8 mouse cellular contexts compared by ENCODE assay signal in the genomic region with DNA sequence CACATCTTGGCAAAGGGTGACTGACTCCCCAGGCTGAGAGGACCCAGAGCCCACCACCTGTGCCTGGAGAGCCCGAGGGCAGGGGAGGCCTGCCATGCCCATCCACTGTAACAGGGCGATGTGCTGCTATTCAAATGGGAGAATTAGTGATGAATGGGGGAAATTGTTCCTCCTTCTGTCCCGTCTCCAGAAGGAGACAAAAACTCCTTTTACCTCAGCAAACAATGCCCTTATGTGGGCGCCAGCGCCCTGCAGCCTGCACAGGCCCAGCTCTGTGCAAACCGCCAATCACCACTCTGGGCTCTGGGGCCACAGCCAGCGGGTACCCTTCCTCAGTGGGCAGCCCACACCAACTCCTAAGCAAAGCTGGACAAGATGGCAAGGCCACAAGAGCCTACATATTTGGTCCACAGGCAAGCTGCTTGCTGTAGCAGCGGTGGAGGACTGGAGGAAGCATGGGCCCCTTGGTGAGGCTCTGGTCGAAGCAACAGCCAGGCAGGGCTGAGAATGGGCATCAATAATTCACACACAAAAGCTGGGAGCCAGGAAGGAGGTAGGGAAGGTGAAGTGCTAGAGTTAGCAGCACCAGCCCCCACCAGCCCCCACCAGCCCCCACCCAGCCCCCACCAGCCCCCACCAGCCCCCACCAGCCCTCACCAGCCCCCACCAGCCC.
A peak's percentile ranks its signal among the peaks of the same experiment; 100 is the strongest.
DNase-seq lines count a peak whose midpoint lies in the region; ATAC-seq lines count a peak whose summit lies in the region.

No protein-coding gene starts in this region.

- no peak overlapping the region for H3K9ac ChIP-seq in kidney, embryonic 16.5 days (replicated peaks; ENCODE audit: low read length)
- H3K9ac ChIP-seq in embryonic facial prominence, embryonic 14.5 days (ENCODE audit: low read depth, low read length) = no peak overlapping the region
- H3K9ac ChIP-seq in neural tube, embryonic 14.5 days (replicated peaks; ENCODE audit: low read depth, low read length) = 0 out of 2 replicates have a peak overlapping the region, but pooled peaks have one; percentile 7

- DNase-seq in kidney, postnatal 14 days = no peak
- no peak for DNase-seq in embryonic facial prominence, embryonic 14.5 days (ENCODE audit: low spot score)
- peak; percentile 60 to 63 for DNase-seq in layer of hippocampus, postnatal 10 days (ENCODE audit: low spot score in 2 of 2)
- no peak for DNase-seq in thymus, postnatal 36 days
- no peak for DNase-seq in adrenal gland, postnatal 25 days
- no peak for DNase-seq in heart, adult 18-20 months

- H3K4me3 ChIP-seq in kidney, embryonic 16.5 days (ENCODE audit: low read length) = no peak overlapping the region
- H3K4me3 ChIP-seq in embryonic facial prominence, embryonic 14.5 days (ENCODE audit: low read depth, low read length) = no peak overlapping the region
- H3K4me3 ChIP-seq in neural tube, embryonic 14.5 days (ENCODE audit: low read depth, low read length) = no peak overlapping the region

- WGBS in kidney, embryonic 16.5 days = 73% methylated on average over 9 of the region's 9 CpGs
- WGBS in embryonic facial prominence, embryonic 14.5 days = 44% methylated on average over 9 of the region's 9 CpGs
- 9% methylated on average over 9 of the region's 9 CpGs for WGBS in neural tube, embryonic 14.5 days

- H3K36me3 ChIP-seq in kidney, embryonic 16.5 days (ENCODE audit: insufficient read depth, low read length) = peaks cover 9% of the 10 kb centered on the region; the same call in 1 of the 2 replicates
- peaks cover 37% of the 10 kb centered on the region for H3K36me3 ChIP-seq in embryonic facial prominence, embryonic 14.5 days (ENCODE audit: control insufficient read depth, insufficient read depth, low read length)
- peaks cover 15% of the 10 kb centered on the region for H3K36me3 ChIP-seq in neural tube, embryonic 14.5 days (ENCODE audit: control insufficient read depth, insufficient read depth, low read length)

- H3K4me2 ChIP-seq in kidney, embryonic 16.5 days (replicated peaks; ENCODE audit: low read depth, low read length) = no peak overlapping the region
- no peak overlapping the region for H3K4me2 ChIP-seq in embryonic facial prominence, embryonic 14.5 days (ENCODE audit: low read depth, low read length)
- H3K4me2 ChIP-seq in neural tube, embryonic 14.5 days (ENCODE audit: low read depth, low read length) = no peak overlapping the region

- H3K27me3 ChIP-seq in kidney, embryonic 16.5 days (ENCODE audit: insufficient read depth, low read length) = no peaks in the 10 kb centered on the region
- no peaks in the 10 kb centered on the region for H3K27me3 ChIP-seq in embryonic facial prominence, embryonic 14.5 days (replicated peaks; ENCODE audit: control insufficient read depth, insufficient read depth, low read length)
- no peaks in the 10 kb centered on the region for H3K27me3 ChIP-seq in neural tube, embryonic 14.5 days (ENCODE audit: control insufficient read depth, insufficient read depth, low read length)

- peak overlapping the region; percentile 41 for H3K27ac ChIP-seq in kidney, embryonic 16.5 days (ENCODE audit: low read length)
- H3K27ac ChIP-seq in embryonic facial prominence, embryonic 14.5 days (replicated peaks; ENCODE audit: low read depth, low read length) = peak overlapping the region; percentile 44; the same call in 1 of the 2 replicates
- H3K27ac ChIP-seq in neural tube, embryonic 14.5 days (ENCODE audit: low read depth, low read length) = peak overlapping the region; percentile 62

- H3K4me1 ChIP-seq in kidney, embryonic 16.5 days (ENCODE audit: insufficient read depth, low read length) = peaks cover 35% of the 10 kb centered on the region
- H3K4me1 ChIP-seq in embryonic facial prominence, embryonic 14.5 days (ENCODE audit: control insufficient read depth, insufficient read depth, low read length) = 0 out of 2 replicates have a peak, but pooled peaks cover 12% of the 10 kb centered on the region
- peaks cover 30% of the 10 kb centered on the region for H3K4me1 ChIP-seq in neural tube, embryonic 14.5 days (ENCODE audit: control insufficient read depth, insufficient read depth, low read length)

- no peaks in the 10 kb centered on the region for H3K9me3 ChIP-seq in kidney, embryonic 16.5 days (ENCODE audit: low read length)
- no peaks in the 10 kb centered on the region for H3K9me3 ChIP-seq in embryonic facial prominence, embryonic 14.5 days (ENCODE audit: control insufficient read depth, low read length)
- no peaks in the 10 kb centered on the region for H3K9me3 ChIP-seq in neural tube, embryonic 14.5 days (ENCODE audit: control insufficient read depth, low read length)

- ATAC-seq in kidney, embryonic 16.5 days (ENCODE audit: low FRiP score, low TSS enrichment) = no peak
- peak; percentile 54 for ATAC-seq in embryonic facial prominence, embryonic 14.5 days (ENCODE audit: low read depth)
- ATAC-seq in neural tube, embryonic 14.5 days (ENCODE audit: low read depth) = peak; percentile 80; the same call in 1 of the 2 replicates

Comparison
In these comparisons a context has a peak if more than half of its experiments do, and no peak if none do; other contexts are left out.
1. DNase-seq: peak in layer of hippocampus, postnatal 10 days (2 of 2); none in kidney, postnatal 14 days (single experiment), embryonic facial prominence, embryonic 14.5 days (single experiment), thymus, postnatal 36 days (0 of 2), adrenal gland, postnatal 25 days (single experiment) and heart, adult 18-20 months (0 of 2).
2. Peak in every context shown above with its lines, with median percentiles within 50 percentile points of each other: H3K27ac ChIP-seq.